Mouse (Mus musculus) myocyte (in vitro differentiated cells): ENCODE measurements around the gene Pde3b. TPM values are rescaled to one million over a fixed set of nuclear protein-coding genes. Genes with fewer than 3 reads are reported as not detected.
"Not testable (repeated sequence)": the region's sequence is repeated elsewhere in the genome, so short reads cannot be mapped to it uniquely, and the experiment has no call there.

ENCODE experiments used
- H3K27me3 ChIP-seq: one replicate; pipeline ENCODE4 v1.6.1; 2011; ENCODE audit not compliant: control insufficient read depth, insufficient read depth, insufficient read length
- H3K36me3 ChIP-seq: one replicate; pipeline ENCODE4 v1.6.1; 2011; ENCODE audit not compliant: control insufficient read depth, insufficient read depth
- H3K4me2 ChIP-seq: one replicate; pipeline ENCODE4 v1.6.1; 2011; ENCODE audit warnings: low read depth, control low read depth
- H3K4me3 ChIP-seq: one replicate; pipeline ENCODE4 v1.5.1; 2011; ENCODE audit warnings: mild to moderate bottlenecking, control low read depth, moderate library complexity
- H3K79me2 ChIP-seq: one replicate; pipeline ENCODE4 v1.6.1; 2011; ENCODE audit not compliant: control insufficient read depth, insufficient read depth
- H3ac ChIP-seq: one replicate; pipeline ENCODE4 v1.6.1; 2011; ENCODE audit not compliant: control insufficient read depth, insufficient read length
- CEBPB ChIP-seq: IDR thresholded peaks from 2 replicates; pipeline ENCODE4 v1.6.1; 2011; ENCODE audit warnings: mild to moderate bottlenecking, moderate library complexity; ENCODE audit not compliant: poor library complexity, insufficient read depth, severe bottlenecking
- E2F4 ChIP-seq: IDR thresholded peaks from one replicate; pipeline ENCODE4 v1.6.1; 2011; ENCODE audit warnings: mild to moderate bottlenecking, control low read depth, moderate library complexity; ENCODE audit not compliant: insufficient read depth
- MAX ChIP-seq: IDR thresholded peaks from one replicate; pipeline ENCODE4 v1.6.1; 2011; ENCODE audit warnings: low read depth, mild to moderate bottlenecking, control low read depth
- MYOD1 ChIP-seq, 3 experiments: IDR thresholded peaks; one replicate each; pipeline ENCODE4 v1.6.1; 2011; ENCODE audit warnings: control low read depth in 2 of 3, low read depth in 2 of 3, mild to moderate bottlenecking in 2 of 3, moderate library complexity in 1 of 3; ENCODE audit not compliant: insufficient read length in 2 of 3, control insufficient read depth in 1 of 3
- MYOG ChIP-seq, 3 experiments: IDR thresholded peaks; one replicate each; pipeline ENCODE4 v1.6.1; 2011; ENCODE audit warnings: control low read depth in 2 of 3, low read depth in 2 of 3, mild to moderate bottlenecking in 2 of 3; ENCODE audit not compliant: insufficient read length in 2 of 3, control insufficient read depth in 1 of 3, insufficient read depth in 1 of 3
- POLR2A ChIP-seq: IDR thresholded peaks from one replicate; pipeline ENCODE4 v1.6.1; 2011; ENCODE audit warnings: low read depth, mild to moderate bottlenecking, control low read depth, moderate library complexity; ENCODE audit not compliant: insufficient read length
- POLR2AphosphoS2 ChIP-seq: IDR thresholded peaks from one replicate; pipeline ENCODE4 v1.6.1; 2011; ENCODE audit warnings: low read depth, control low read depth; ENCODE audit not compliant: insufficient read length
- REST ChIP-seq: IDR thresholded peaks from one replicate; pipeline ENCODE4 v1.6.1; 2011; ENCODE audit warnings: mild to moderate bottlenecking, control low read depth, moderate library complexity; ENCODE audit not compliant: insufficient read depth, insufficient read length
- SRF ChIP-seq: IDR thresholded peaks from one replicate; pipeline ENCODE4 v1.6.1; 2011; ENCODE audit warnings: low read depth; ENCODE audit not compliant: control insufficient read depth, insufficient read length
- TCF12 ChIP-seq: IDR thresholded peaks from one replicate; pipeline ENCODE4 v1.6.1; 2011; ENCODE audit warnings: mild to moderate bottlenecking, control low read depth; ENCODE audit not compliant: poor library complexity, insufficient read depth, severe bottlenecking
- TCF3 ChIP-seq: IDR thresholded peaks from one replicate; pipeline ENCODE4 v1.6.1; 2011; ENCODE audit warnings: low read depth, control low read depth; ENCODE audit not compliant: insufficient read length
- USF1 ChIP-seq: IDR thresholded peaks from one replicate; pipeline ENCODE4 v1.6.1; 2011; ENCODE audit warnings: low read depth, mild to moderate bottlenecking, control low read depth, moderate library complexity
- polyA plus RNA-seq: library from polyadenylated mRNA; unstranded; fragments of >200 nt; fragmentation: generic; extraction: Trizol; gene quantifications from one replicate; pipeline ENCODE4 v1.2.1, GENCODE M21; 2012; ENCODE audit warnings: missing spikeins

The Pde3b gene
- polyA plus RNA-seq, 1 experiment, result 3.3 TPM

DNA sequence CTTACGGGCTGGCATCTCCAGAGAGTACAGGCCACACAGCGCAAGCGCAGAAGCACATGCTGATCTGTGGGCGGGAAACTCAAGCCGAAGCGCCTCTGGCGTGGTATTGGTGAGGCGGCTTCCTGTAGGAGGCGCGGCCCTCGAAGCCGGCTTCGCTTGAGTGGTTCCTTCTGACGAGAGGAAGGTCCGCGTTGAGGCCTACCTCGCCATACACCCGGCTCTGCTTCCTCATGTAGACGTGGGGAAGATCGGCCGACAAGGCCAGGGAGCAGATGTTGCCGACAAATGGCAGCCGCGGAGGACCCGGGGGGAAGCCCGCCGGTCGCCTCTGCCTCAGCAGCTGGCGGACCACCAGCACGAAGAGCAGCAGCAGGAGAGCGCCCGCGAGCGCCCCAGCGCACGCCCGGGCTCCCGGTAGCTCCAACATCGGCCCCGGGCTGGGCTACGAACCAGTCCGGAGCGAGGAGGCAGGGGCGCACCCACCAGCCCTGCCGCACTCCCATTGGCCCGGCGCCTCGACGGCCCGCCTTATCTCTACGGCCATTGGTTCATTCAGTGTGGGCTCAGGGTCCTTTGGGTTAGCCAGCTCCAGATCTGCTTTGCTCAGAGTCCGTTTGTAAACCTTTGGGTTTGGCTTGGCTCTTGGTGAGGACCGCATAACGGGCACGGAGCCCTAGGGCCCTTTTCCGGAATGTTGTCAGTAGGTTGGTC, 147.6 kb downstream of the Pde3b start, which contains the start of gene Cyp2r1:
Gene Cyp2r1 (minus strand): TSS at position 442 of the 711 bp plus-strand sequence.
- TF ChIP-seq E2F4 (no peak), TCF12 (no peak), USF1 (no peak), SRF (no peak), REST (no peak)
- Histone ChIP-seq H3K4me2 (no peak within 1 kb of the TSS), H3ac (no peak within 1 kb of the TSS), H3K27me3 (no peaks in the 10 kb centered on the region), H3K79me2 (no peaks in the 10 kb centered on the region), H3K4me3 (no peak within 1 kb of the TSS), H3K36me3 (no peaks in the 10 kb centered on the region)

DNA sequence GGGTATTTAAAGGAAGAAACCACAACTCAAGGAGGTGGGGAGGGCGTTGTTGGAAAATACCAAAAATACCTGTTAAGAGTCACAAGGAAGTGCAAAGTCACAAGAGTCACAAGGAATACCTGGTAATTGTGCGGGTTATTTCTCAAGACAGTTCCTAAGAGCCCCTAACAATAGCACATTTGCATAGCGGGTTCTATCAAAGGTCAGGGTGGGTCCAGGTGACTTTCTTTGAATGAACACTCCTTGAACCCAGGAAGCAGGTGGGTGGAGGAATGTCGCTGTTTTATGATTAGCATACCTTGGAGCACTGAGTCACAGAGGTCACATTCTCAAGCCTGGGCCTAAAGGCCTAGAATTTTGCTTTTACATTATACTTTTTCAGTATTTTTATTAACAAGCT, 158.8 kb downstream of the Pde3b start:
- not testable (repeated sequence) for H3K79me2 ChIP-seq, H3K36me3 ChIP-seq, H3K4me2 ChIP-seq, H3ac ChIP-seq, H3K4me3 ChIP-seq, H3K27me3 ChIP-seq

DNA sequence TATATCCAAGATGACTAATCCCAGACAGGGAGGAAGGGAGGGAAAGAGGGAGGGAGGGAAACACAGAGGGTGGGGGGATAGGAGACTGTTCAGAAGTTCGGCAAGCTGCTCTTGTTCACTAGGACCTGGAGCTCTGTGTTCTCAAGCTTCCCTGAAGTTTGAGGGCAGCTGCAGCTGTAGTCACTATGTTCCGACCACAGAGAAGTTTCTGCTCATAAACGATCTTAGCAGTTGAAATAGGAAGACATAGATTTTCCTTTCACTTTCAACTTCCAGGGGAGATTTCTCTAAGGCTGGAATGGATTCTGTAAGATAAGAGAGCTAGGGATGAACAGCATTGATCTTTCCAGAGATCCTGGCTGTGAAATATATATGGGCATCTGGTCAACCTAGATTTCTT, 161.8 kb downstream of the Pde3b start:
- H3K4me3 ChIP-seq, result no peak overlapping the region
- H3K27me3 ChIP-seq, result no peaks in the 10 kb centered on the region
- no peaks in the 10 kb centered on the region for H3K79me2 ChIP-seq
- peak overlapping the region; percentile 52 for H3K4me2 ChIP-seq
- TF ChIP-seq POLR2A, result no peak
- TF ChIP-seq USF1, result no peak
- no peak for TF ChIP-seq POLR2AphosphoS2
- TF ChIP-seq CEBPB, result no peak
- no peak for TF ChIP-seq REST
- no peaks in the 10 kb centered on the region for H3K36me3 ChIP-seq
- H3ac ChIP-seq, result no peak overlapping the region

DNA sequence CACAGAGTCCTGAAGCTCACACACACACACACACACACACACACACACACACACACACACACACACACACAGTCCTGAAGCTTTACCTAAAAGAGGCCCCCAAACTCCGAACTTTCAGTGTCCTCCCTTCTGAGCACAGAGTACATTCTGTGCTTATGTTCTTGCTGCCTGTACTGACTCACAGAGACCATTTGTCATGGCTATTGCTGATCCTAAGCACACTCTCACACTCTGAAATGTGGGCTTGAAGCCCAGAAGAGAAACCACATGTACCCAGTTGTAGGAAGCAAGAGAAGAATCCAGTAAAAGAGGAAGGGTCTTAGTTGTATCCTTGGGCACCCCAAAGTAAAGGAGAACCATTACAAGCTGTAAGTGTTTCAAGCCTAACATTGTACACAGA, 162.6 kb downstream of the Pde3b start:
- H3K36me3 ChIP-seq, result no peaks in the 10 kb centered on the region
- no peaks in the 10 kb centered on the region for H3K27me3 ChIP-seq
- H3K4me2 ChIP-seq, result peak overlapping the region; percentile 52
- H3ac ChIP-seq, result no peak overlapping the region
- TF ChIP-seq SRF, result no peak
- no peak for TF ChIP-seq USF1
- no peak for TF ChIP-seq POLR2AphosphoS2
- TF ChIP-seq CEBPB, result no peak
- no peak for TF ChIP-seq MYOG (IDR thresholded peaks at IDR 0.05; ENCODE audit: control insufficient read depth in 1 of 3, insufficient read depth in 1 of 3, insufficient read length in 2 of 3, low read depth in 2 of 3)
- no peak for TF ChIP-seq TCF12
- TF ChIP-seq MAX, result no peak
- TF ChIP-seq TCF3, result no peak
- no peak for TF ChIP-seq E2F4
- no peak for TF ChIP-seq POLR2A
- TF ChIP-seq MYOD1 (IDR thresholded peaks at IDR 0.05; ENCODE audit: control insufficient read depth in 1 of 3, insufficient read length in 2 of 3, low read depth in 2 of 3), result no peak
- no peak for TF ChIP-seq REST
- H3K79me2 ChIP-seq, result no peaks in the 10 kb centered on the region
- no peak overlapping the region for H3K4me3 ChIP-seq

DNA sequence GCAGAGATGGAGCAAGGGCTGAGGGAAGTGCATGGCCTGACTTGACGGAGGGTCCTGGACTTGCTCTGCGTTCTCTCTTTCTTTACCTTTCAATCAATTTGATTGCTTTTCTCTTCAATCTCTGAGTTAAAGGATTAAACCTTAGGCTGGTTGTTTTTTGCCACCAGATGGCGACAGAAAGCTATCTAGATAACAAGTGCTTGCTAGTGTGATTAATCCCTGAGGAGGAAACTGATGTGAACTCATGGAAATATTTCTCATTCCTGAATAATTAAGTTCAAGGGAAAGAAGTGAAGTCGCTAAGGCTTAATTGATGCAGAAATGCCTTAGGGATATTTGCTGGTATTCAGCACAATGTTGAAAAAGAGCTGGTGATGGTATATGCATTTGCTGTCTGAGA, 165.3 kb downstream of the Pde3b start:
- TF ChIP-seq REST (no peak), USF1 (no peak), E2F4 (no peak), MYOD1 (IDR thresholded peaks at IDR 0.05; ENCODE audit: control insufficient read depth in 1 of 3, insufficient read length in 2 of 3, low read depth in 2 of 3) (no peak), TCF3 (no peak)
- Histone ChIP-seq H3K4me2 (no peak overlapping the region), H3K36me3 (no peaks in the 10 kb centered on the region), H3K4me3 (no peak overlapping the region), H3ac (no peak overlapping the region), H3K27me3 (no peaks in the 10 kb centered on the region), H3K79me2 (no peaks in the 10 kb centered on the region)

DNA sequence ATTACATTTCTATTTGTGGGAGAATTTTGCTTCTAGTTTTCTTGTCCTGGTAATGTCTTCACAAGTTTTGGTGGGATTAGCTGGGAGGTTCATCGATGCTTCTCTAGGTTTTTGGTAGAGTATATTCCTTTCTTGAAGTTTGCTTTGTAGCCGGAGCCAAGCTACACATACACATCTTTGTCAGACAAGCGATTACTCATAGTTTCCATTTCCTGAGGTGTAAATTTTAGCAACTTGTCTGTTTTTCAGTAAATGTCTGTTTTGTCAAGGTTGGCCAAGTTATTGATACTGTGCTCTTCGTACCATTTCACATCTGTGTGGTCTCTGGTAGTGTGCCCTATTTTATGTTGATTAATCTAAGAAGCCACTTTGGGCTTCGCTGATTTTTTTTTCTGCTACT, 166.1 kb downstream of the Pde3b start:
- Histone ChIP-seq H3ac (no peak overlapping the region), H3K79me2 (no peaks in the 10 kb centered on the region), H3K4me2 (no peak overlapping the region), H3K27me3 (no peaks in the 10 kb centered on the region), H3K36me3 (no peaks in the 10 kb centered on the region), H3K4me3 (no peak overlapping the region)
- TF ChIP-seq POLR2AphosphoS2 (no peak), CEBPB (no peak), TCF12 (no peak), TCF3 (no peak), MYOD1 (IDR thresholded peaks at IDR 0.05; ENCODE audit: control insufficient read depth in 1 of 3, insufficient read length in 2 of 3, low read depth in 2 of 3) (no peak), POLR2A (no peak), MYOG (IDR thresholded peaks at IDR 0.05; ENCODE audit: control insufficient read depth in 1 of 3, insufficient read depth in 1 of 3, insufficient read length in 2 of 3, low read depth in 2 of 3) (no peak), REST (no peak), E2F4 (no peak), MAX (no peak), USF1 (no peak), SRF (no peak)
